Mouse (Mus musculus) kidney, adult 8-10 months (tissue): ENCODE data around the gene Zfhx3.

Experiments used
- DNase-seq, 2 experiments: peaks; one replicate each; pipeline ENCODE4 v3.0.0; 2022

The Zfhx3 gene

GRCm38 (mm10) chr8:108467172-108468035, 525.0 kb downstream of the Zfhx3 start:
- no peak for DNase-seq

DNA sequence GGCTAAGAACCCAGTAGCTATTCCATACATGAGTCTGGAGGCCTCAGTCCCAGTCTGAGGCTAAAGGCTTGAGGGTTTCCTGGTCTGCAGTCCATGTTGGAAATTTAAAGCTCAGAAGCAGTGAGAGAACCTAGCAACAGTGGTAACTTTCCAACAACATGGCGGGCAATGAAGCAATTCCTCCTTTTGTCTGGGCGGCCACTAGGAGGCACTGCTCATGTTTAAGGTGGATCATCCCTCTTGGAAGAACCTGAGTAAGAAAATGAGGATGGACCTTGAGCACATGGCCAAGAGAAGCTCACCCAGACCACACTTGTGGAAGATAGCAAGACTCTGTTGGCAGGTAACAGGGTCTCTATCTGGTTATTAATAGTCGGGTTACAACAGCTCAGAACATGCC, 527.8 kb downstream of the Zfhx3 start:
- no peak for DNase-seq

DNA sequence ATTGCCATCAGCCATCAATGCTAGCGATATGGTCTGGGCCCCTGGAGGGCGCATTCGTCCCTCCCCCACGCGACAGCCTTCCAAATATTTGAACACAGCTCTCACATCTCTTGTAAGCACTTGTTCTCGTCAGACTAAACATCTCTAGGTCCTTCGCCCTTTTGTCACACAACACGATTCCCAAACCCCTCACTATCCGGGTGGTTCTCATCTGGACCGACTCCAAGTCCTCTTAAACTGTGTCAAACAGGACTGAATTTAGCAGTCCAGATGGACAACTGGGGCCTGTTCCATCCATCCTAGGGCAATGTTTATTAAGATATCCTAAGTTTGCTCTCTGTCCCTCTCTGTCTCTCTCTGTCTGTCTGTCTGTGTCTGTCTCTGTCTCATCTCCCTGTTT, 532.1 kb downstream of the Zfhx3 start:
- no peak for DNase-seq

DNA sequence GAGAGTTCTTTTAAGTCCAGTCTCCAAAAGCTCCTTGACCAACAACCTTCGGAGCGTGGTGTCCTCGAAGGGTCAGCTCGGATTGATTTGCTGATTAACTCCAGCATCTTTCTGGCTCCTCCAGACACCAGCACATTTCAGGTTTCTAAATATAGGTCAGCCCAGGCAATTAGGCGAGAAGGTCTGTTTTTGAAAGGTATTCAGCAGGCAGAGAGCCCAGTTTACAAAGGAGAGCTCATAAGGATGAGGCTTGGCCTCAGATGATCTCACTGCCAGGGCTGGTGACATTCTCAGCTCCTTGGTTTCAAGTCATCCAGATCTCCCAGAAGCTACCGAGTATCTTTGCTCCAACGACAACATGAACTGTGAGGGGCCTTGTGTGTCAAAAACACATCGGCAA, 535.7 kb downstream of the Zfhx3 start:
- DNase-seq = no peak

DNA sequence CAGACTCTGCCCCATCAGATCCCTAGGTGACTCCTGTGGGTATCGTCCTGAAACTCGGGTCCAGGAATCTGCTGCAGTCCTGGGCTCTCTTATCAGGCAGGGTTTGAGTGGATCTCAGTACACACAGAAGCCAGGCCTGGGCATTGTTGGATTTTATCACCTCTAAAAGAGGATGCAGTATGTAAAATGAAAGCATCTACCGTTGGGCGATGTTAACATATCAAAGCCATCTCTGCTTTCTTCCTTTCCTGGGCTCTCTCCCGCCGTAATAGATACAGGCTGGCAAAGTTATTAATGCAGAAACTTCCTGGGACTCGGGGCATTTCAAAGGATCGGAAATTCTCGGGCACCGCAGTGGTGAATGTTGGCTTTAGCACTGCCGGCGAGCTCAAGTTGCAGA, 537.7 kb downstream of the Zfhx3 start:
- DNase-seq = no peak

- DNase-seq = no peak
These were observed 538.8 kb downstream of the Zfhx3 start for GRCm38 (mm10) chr8:108481167-108481815.

DNA sequence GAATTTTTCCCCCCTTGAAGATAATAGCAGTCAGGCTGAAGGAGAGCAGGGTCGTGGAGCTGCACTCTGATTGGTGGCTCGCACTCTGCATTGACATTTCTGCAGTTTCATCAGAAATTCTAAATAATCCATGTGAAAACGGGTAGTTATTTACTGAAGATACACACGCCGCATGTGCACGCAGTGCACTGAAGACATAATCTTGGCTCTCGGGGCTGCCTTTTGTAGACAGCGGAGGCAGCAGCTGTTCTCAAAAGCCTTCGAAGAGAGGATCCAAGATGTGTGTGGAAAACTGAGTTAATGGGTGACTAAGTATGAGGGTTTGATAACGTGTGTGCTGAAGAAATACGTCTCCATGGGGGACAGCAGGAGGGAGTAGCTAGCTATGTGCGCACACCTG, 553.7 kb downstream of the Zfhx3 start:
- no peak for DNase-seq

- no peak for DNase-seq
These were observed 564.3 kb downstream of the Zfhx3 start for GRCm38 (mm10) chr8:108506779-108507178.

- DNase-seq = no peak
These were observed 565.3 kb downstream of the Zfhx3 start for GRCm38 (mm10) chr8:108507769-108508168.

DNA sequence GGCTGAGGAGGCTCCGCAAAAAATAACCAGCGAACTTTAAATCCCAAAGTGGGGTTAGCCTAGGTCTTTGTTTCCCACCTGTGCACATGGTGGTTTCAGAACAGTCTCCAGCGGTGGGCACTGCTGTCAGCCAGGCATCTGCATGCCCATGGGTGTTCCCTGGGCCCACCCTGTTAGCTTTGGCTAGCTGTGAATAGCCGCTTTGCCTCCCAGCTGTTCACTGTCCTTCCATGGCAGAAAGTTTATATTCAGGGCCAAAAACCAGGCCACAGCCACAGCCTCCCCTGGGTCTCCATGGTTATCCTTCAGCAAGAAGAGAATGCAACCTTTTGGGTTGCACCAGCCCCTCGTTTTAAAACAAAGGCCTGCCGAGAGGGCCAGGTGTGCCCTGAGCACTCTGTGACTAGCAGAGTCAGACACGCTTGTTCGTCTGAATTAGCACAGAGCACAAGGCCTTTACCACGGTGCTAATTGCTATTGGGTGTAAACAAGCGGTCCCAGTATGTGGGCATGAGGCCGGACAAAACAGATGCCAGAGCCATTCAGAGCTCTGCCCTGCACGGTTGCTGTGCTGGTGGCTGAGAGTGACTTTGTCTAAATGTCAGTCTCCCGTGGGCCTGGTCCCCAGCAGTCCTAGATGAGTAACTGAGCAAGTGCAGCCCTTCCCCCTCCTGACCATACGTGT, 568.3 kb downstream of the Zfhx3 start:
- no peak for DNase-seq

DNA sequence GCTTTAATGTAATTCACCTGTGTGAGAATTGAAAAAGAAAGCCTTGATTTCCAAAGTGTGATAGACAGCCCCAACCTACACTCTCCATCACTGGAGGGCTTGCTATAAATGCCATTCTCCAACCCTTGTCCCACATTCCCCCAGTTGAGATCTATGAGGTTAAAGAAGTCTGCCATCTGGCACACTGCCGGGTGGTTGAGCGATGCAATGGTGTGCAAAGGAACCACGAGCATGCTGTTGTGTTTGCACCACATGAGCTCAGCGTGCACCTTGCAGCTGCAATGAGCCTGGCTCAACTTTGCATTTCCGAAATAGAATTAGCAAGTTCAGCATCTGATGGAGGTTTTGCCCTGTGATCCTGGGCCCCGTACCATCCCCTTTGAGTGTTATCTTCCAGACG, 575.7 kb downstream of the Zfhx3 start:
- DNase-seq = no peak

DNA sequence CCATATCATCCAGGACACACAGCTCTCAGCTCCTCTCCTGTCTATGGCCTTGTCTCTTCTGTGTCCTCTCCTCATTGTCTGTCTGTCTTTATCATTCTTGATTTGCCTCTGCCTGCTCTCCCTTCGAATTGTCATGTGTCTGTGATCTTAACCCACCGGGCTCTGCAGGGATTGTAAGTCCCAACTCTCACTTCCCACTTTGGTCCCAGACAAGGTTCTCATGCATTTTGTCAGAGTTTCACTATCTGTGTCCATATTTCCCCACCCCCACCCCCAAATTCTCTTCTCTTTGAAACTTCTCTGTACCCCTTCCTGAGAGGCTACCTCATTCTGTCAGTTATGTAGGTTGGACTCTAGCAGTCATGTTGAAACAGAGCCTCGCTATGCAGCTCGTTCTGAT, 579.6 kb downstream of the Zfhx3 start:
- no peak for DNase-seq

DNA sequence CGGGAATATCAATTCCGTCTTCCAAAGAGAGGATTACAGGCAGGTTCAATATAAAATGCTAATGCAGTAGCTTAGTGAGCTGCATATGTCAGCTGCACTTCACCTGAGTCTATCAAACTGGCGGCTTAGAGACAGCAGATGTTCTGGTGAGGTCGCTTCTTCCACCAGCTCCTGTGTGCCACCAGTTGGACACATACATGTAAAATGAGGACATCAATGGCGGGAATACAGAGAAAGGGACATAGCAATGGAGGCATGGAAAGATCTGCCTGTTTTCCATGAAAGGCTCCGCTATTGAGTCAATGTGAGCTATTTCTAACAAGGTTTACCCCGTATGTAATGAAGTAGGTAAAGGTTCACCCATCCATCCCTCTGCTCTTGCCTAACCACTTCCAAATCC, 587.0 kb downstream of the Zfhx3 start:
- DNase-seq = no peak

GRCm38 (mm10) chr8:108535121-108535876, 592.9 kb downstream of the Zfhx3 start:
- DNase-seq = no peak

- no peak for DNase-seq
These were observed 593.7 kb downstream of the Zfhx3 start for GRCm38 (mm10) chr8:108536186-108536585.

DNA sequence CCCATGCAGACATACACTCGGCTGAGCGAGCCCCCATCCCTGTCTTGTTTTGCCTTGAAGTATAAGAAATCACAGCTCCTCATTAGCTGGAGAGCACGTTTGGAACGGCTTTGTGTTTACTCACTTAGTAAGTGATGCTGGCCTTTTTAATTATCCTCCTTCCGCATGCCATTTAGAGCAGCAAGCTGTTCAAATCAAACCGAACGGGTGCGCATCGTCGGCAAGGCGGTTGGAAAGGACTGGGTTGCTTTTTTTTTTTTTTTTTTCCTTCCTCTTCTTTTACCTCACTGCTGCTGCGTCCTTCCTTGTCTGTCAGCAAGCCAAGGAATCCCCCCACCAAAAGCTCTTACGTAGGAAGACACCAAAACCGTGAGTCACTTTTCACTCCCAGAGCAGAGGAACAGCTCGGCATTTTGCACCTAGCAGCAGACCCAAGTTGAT, 594.5 kb downstream of the Zfhx3 start:
- DNase-seq = no peak

DNA sequence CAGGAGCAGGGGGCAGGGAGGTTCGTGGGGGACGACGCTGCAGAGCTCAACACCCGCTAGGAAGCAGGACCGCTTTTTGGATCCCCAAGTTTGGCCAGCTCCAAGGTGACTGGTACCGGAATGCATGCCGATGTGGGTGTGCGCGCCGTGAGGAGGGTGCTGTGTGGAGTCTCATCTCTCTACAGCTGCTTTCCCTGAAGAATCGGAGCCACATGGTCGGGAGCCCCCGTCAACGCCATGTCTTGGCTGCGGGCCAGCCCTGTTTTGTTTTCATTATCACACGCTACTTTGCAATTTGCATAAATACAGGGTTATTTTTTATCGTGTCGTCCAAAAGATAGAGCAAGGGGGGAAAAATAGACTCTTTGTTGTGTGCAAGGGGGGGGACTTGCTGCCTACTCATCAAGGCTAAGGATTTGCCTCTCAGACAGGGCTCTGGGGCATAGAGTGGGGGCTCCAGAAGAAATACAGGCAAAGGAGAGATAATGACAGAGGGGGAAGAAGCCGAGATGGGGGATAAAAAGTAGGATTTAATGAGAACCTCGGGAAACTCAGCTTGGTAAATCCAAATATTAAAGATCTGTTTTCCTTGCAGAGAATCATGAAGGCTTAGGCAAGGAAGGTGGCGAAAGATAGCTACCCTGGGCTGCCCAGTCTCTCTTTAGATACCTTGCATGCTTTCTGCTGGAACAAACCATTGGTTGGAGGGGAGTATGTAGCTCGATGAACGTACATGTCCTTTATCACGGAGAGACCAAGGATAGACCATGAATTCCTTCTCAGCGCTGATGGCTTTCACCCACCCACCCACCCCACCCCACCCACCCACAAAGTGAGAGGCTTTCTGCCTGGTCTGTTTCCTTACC, 595.5 kb downstream of the Zfhx3 start:
- DNase-seq = no peak

GRCm38 (mm10) chr8:108538929-108539555, 596.6 kb downstream of the Zfhx3 start:
- DNase-seq = no peak

GRCm38 (mm10) chr8:108552518-108552917, 610.1 kb downstream of the Zfhx3 start:
- DNase-seq = no peak

DNA sequence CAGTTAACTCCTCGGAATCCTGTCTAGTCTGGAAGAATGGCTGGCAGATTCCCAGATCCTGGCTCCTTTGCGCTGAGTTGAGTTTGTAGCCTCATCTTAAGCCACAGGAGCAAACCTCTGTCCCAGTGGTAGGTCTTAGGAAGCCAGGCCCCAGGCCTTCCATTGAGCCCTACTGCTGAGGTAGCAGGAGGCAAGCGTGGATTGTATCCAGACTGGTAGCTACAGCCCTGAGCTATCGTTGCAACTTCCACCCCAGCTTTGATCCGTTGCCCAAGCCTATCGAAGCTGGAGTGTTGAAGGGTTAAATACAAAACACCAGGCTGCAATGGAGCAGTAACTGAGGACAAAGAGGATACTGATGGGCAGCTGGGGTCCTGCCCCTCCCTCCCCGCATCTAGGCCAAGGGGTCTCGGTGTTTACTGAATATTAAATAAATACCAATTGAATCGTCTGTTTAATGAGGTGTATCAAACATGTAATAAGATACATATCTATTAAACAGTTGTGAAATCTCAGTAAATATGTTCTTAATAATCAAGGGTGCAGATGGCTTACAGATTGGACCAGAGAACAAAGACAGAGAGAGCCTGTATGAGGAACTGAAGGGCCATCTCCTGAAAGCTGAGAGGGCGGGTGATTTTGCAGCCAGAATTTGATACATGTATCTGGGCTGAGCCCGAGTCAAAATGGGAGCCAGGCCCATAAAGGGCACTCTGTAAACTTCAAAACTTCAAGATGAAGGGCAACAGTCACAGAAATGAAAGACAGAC, 611.5 kb downstream of the Zfhx3 start:
- no peak for DNase-seq
